Mouse (Mus musculus): ENCODE measurements around the gene Rimbp2. TPM values are rescaled to one million over a fixed set of nuclear protein-coding genes. Genes with fewer than 3 reads are reported as not detected.

The Rimbp2 gene
- polyA plus RNA-seq (2012; rRNA removed) = 2.6 and 3.2 TPM in 2 replicates

DNA sequence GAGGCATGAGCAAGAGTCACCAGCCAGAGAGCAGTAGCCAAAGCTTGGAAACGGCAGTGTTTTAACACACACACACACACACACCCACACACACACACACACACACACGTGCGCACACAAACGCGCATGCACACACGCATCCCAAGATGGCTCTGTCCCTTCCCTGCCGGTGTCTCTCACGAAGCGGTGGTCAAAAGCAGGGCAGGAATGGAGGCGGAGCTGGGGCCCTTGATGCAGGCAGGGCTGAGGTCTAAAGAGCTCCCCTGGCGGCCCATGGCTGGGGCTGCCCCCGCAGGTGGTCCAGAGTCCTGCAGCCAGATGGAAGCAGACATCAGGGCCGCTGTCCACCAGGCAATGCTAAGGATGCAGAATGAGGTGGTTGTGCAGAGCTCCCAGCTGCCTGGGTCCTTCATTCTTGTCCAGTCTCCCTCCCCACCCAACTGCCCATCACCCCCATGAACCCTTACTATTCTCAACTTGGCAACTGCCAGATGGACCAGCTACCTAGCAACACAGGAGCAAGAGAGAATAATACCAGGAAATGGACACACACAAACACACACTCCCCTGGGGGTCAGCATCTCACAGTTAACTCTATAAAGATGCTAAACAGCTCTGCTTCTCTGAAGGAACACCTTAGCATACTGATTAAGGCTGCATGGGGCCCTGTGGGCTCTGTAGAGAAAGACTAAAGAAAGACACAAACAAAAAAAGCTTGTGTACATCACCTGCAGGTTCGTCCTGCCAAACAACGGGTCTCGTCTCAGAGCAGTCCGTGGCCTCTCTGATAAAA, at the start of gene Rimbp2:
Rimbp2 (minus strand) TSS at position 209 of the 793 bp plus-strand sequence.

Other genes with a start within 250 kb of the Rimbp2 start
- gene Stx2, start 55.1 kb upstream of the Rimbp2 start, polyA plus RNA-seq (2012; rRNA removed) = 9.8 and 11.5 TPM in 2 replicates
- gene Ran, start 66.6 kb upstream of the Rimbp2 start, polyA plus RNA-seq (2012; rRNA removed) = 50.4 and 67.6 TPM in 2 replicates
- 6.3 and 7.1 TPM in 2 replicates for gene Adgrd1, start 143.3 kb upstream of the Rimbp2 start, polyA plus RNA-seq (2012; rRNA removed)